Comparison of ENCODE assay signal across 22 mouse cellular contexts in genomic region chr4:125144627-125145026, GRCm38 (mm10). TPM values are rescaled to one million over a fixed set of nuclear protein-coding genes. Genes with fewer than 3 reads are reported as not detected.
DNase-seq lines count a peak whose midpoint lies in the region; ATAC-seq lines count a peak whose summit lies in the region.
"Had no signal": no experiment of that assay in that cellular context is flagged by ENCODE, and none has a peak within 500 bp of the region (broad histone marks: within the 10 kb centered on the region; RNA-seq: fewer than 3 reads in every experiment).

No protein-coding gene starts in this region.

- no peaks in the 10 kb centered on the region for H3K9me3 ChIP-seq in limb, embryonic 10.5 days (replicated peaks)
- H3K9me3 ChIP-seq: embryonic facial prominence, embryonic 15.5 days; forebrain, embryonic 10.5 days; heart, embryonic 13.5 days; hindbrain, embryonic 15.5 days; neural tube, embryonic 12.5 days had no signal

- H3K4me1 ChIP-seq in limb, embryonic 10.5 days, result peaks cover 15% of the 10 kb centered on the region
- H3K4me1 ChIP-seq: heart, embryonic 13.5 days; neural tube, embryonic 12.5 days had no signal

- H3K27ac ChIP-seq in limb, embryonic 10.5 days, result peak overlapping the region; percentile 23; the same call in 1 of the 2 replicates
- H3K27ac ChIP-seq: embryonic facial prominence, embryonic 15.5 days; forebrain, embryonic 10.5 days; heart, embryonic 13.5 days; hindbrain, embryonic 15.5 days; kidney, postnatal 0 days; limb, embryonic 13.5 days; midbrain, embryonic 12.5 days; neural tube, embryonic 12.5 days had no signal

- no peak overlapping the region for H3K4me3 ChIP-seq in limb, embryonic 10.5 days
- H3K4me3 ChIP-seq: embryonic facial prominence, embryonic 15.5 days; forebrain, embryonic 10.5 days; heart, embryonic 13.5 days; hindbrain, embryonic 15.5 days; limb, embryonic 13.5 days; midbrain, embryonic 12.5 days; neural tube, embryonic 12.5 days had no signal

- ATAC-seq in erythroblast, adult 5-6 weeks (replicated peaks; ENCODE audit: low FRiP score, poor library complexity, severe bottlenecking), result no peak
- ATAC-seq: forebrain, postnatal 0 days; intestine, postnatal 0 days had no signal

- DNase-seq in layer of hippocampus, postnatal 14 days (ENCODE audit: low spot score in 2 of 2), result peak; percentile 39 to 62
- DNase-seq in layer of hippocampus, postnatal 10 days (ENCODE audit: low spot score in 2 of 2), result no peak
- peak; percentile 43 for DNase-seq in right cerebral cortex, adult 18-20 months
- DNase-seq in right cerebral cortex, postnatal 14 days, result no peak
- peak; percentile 51 for DNase-seq in ZHBTc4 (ENCODE audit: low read depth, low spot score)
- DNase-seq in limb, embryonic 10.5 days (ENCODE audit: low spot score), result no peak
- DNase-seq in kidney, adult 11 months, result no peak
- DNase-seq: cerebellum, adult 11 months; cerebellum, postnatal 25 days; forebrain, postnatal 0 days; lung, adult 2 months; thymus, adult 18-20 months had no signal

- peaks cover 42% of the 10 kb centered on the region for H3K27me3 ChIP-seq in limb, embryonic 10.5 days (ENCODE audit: low read depth, poor library complexity, severe bottlenecking)

- H3K36me3 ChIP-seq in limb, embryonic 10.5 days, result no peaks in the 10 kb centered on the region
- H3K36me3 ChIP-seq: embryonic facial prominence, embryonic 15.5 days; forebrain, embryonic 10.5 days; heart, embryonic 13.5 days; hindbrain, embryonic 15.5 days; limb, embryonic 13.5 days; midbrain, embryonic 12.5 days; neural tube, embryonic 12.5 days had no signal

- 48% methylated on average over 7 of the region's 7 CpGs for WGBS in limb, embryonic 10.5 days

RNA-seq across cellular contexts. Expression of gene Zc3h12a, which starts 17.0 kb away (rescaled TPM):
- 1 to 10 TPM; 1.2 to 1.9 TPM for total RNA-seq in layer of hippocampus, postnatal 14 days (2021)
- total RNA-seq in layer of hippocampus, postnatal 10 days (2021), result under 1 TPM; 0.42 to 0.80 TPM
- 0.23 and 0.58 TPM in 2 replicates for polyA plus RNA-seq in limb, embryonic 10.5 days (2016; fragmentation: Nextera tagmentation; extraction: Ambion mirVana)
- 1.3 and 1.5 TPM in 2 replicates for total RNA-seq in erythroblast, adult 5-6 weeks (2015; ENCODE audit: low replicate concordance)
- total RNA-seq in erythroblast, adult 5-6 weeks (2017; ENCODE audit: low replicate concordance), result 1.2 TPM in 1 of 2 replicates, not detected in the other
- total RNA-seq: forebrain, postnatal 0 days had no signal

RNA-seq across cellular contexts. Expression of gene Meaf6, which starts 59.7 kb away (rescaled TPM):
- total RNA-seq in layer of hippocampus, postnatal 14 days (2021), result 100 to 1,000 TPM; 110 to 113 TPM
- total RNA-seq in layer of hippocampus, postnatal 10 days (2021), result 100 to 1,000 TPM; 130 to 134 TPM
- 64.2 and 70.9 TPM in 2 replicates for polyA plus RNA-seq in limb, embryonic 10.5 days (2016; fragmentation: Nextera tagmentation; extraction: Ambion mirVana)
- total RNA-seq in erythroblast, adult 5-6 weeks (2015; ENCODE audit: low replicate concordance), result 15.0 and 20.8 TPM in 2 replicates
- 20.4 and 34.7 TPM in 2 replicates for total RNA-seq in erythroblast, adult 5-6 weeks (2017; ENCODE audit: low replicate concordance)

Comparison
In these comparisons a context has a peak if more than half of its experiments do, and no peak if none do; other contexts are left out.
1. DNase-seq: peak in layer of hippocampus, postnatal 14 days (2 of 2), right cerebral cortex, adult 18-20 months (single experiment) and ZHBTc4 (single experiment); none in layer of hippocampus, postnatal 10 days (0 of 2), right cerebral cortex, postnatal 14 days (single experiment), limb, embryonic 10.5 days (single experiment) and kidney, adult 11 months (single experiment).